Mouse (Mus musculus): ENCODE measurements around the gene Erbb2.

- TF ChIP-seq POLR2A (IDR thresholded peaks at IDR 0.05; ENCODE audit: low read depth, low read length) (no peak), CTCF (IDR thresholded peaks at IDR 0.05; ENCODE audit: extremely low read depth, insufficient read length, insufficient replicate concordance, low read depth, low read length) (no peak)
These were observed 34.5 kb upstream of the Erbb2 start for GRCm38 (mm10) chr11:98377787-98378186.

All from small intestine, adult 2 months (tissue).